Mouse (Mus musculus) lung, postnatal 0 days (tissue): ENCODE measurements around the gene Dcst2. TPM values are rescaled to one million over a fixed set of nuclear protein-coding genes. Genes with fewer than 3 reads are reported as not detected.

Experiments
- ATAC-seq: fragments of 200-750 bp; cut with Nextera tagmentation; 2 replicates; pipeline ENCODE4 v1.8.0; 2017; ENCODE audit warnings: moderate library complexity
- DNase-seq: peaks from one replicate; pipeline ENCODE4 v3.0.0-alpha.2; 2016; ENCODE audit warnings: low spot score
- H3K27ac ChIP-seq: fragments of 300-500 bp; sonication (generic); 2 replicates; pipeline ENCODE4 v1.5.1; 2014; ENCODE audit warnings: antibody characterized with exemption, mild to moderate bottlenecking, low read length, mixed read lengths
- H3K27me3 ChIP-seq: fragments of 300-500 bp; sonication (generic); replicated peaks from 2 replicates; pipeline ENCODE4 v1.6.1; 2014; ENCODE audit warnings: low read length, mixed read lengths; ENCODE audit not compliant: insufficient read depth
- H3K36me3 ChIP-seq: fragments of 300-500 bp; sonication (generic); 2 replicates; pipeline ENCODE4 v1.6.1; 2014; ENCODE audit warnings: low read length, mixed read lengths; ENCODE audit not compliant: insufficient read depth
- H3K4me1 ChIP-seq: fragments of 300-500 bp; sonication (generic); 2 replicates; pipeline ENCODE4 v1.6.1; 2014; ENCODE audit warnings: antibody characterized with exemption, low read depth, low read length, mixed read lengths; ENCODE audit not compliant: insufficient read depth
- H3K4me2 ChIP-seq: fragments of 300-500 bp; sonication (generic); replicated peaks from 2 replicates; pipeline ENCODE4 v1.6.1; 2014; ENCODE audit warnings: low read depth, mild to moderate bottlenecking, low read length, moderate library complexity, mixed read lengths
- H3K4me3 ChIP-seq: fragments of 300-500 bp; sonication (generic); 2 replicates; pipeline ENCODE4 v1.5.1; 2014; ENCODE audit warnings: low read depth, low read length
- H3K9ac ChIP-seq: fragments of 300-500 bp; sonication (generic); replicated peaks from 2 replicates; pipeline ENCODE4 v1.6.1; 2014; ENCODE audit warnings: low read depth, mild to moderate bottlenecking
- H3K9me3 ChIP-seq: fragments of 300-500 bp; sonication (generic); 2 replicates; pipeline ENCODE4 v1.6.1; 2016; ENCODE audit warnings: low read length, mixed read lengths
- CTCF ChIP-seq: IDR thresholded peaks from 2 replicates; pipeline ENCODE4 v1.5.1; 2016; ENCODE audit warnings: antibody characterized with exemption, mild to moderate bottlenecking
- EP300 ChIP-seq: IDR thresholded peaks from 2 replicates; pipeline ENCODE4 v1.6.1; 2016; ENCODE audit warnings: antibody characterized with exemption, mild to moderate bottlenecking, control low read depth
- WGBS: fragments of 180-500 bp; shearing (Covaris S2); extraction: QIAGEN DNeasy Blood & Tissue Kit; methylation state at CpG from one replicate; pipeline ENCODE4 v1.1.7; 2014; 5-methylcytosine and 5-hydroxymethylcytosine counted together
- polyA plus RNA-seq: library from polyadenylated mRNA; unstranded; fragments of >200 nt; fragmentation: Nextera tagmentation; extraction: Ambion mirVana; gene quantifications from 2 replicates; pipeline ENCODE4 v1.2.1, GENCODE M21; 2015

Dcst2 gene
- polyA plus RNA-seq, 1 experiment from 2014 or later = 0.16 TPM

- Histone ChIP-seq H3K27ac (no peak overlapping the region; the same call in 1 of the 2 replicates), H3K4me1 (no peaks in the 10 kb centered on the region), H3K4me2 (0 out of 2 replicates have a peak overlapping the region, but pooled peaks have one; percentile 22), H3K9ac (no peak overlapping the region), H3K4me3 (no peak overlapping the region), H3K27me3 (no peaks in the 10 kb centered on the region), H3K9me3 (no peaks in the 10 kb centered on the region), H3K36me3 (0 out of 2 replicates have a peak, but pooled peaks cover 7% of the 10 kb centered on the region)
- WGBS = 79% methylated on average over 9 of the region's 10 CpGs
- TF ChIP-seq CTCF = no peak
- TF ChIP-seq EP300 = no peak
- ATAC-seq = no peak
- no peak for DNase-seq
Observed at GRCm38 (mm10) chr3:89346815-89347540, 14.8 kb upstream of the Dcst2 start.

GRCm38 (mm10) chr3:89347916-89348315 is 13.9 kb upstream of the Dcst2 start:
- 72% methylated on average over 1 of the region's 1 CpGs for WGBS
- H3K27ac ChIP-seq = peak overlapping the region; percentile 83; the same call in 1 of the 2 replicates
- peak overlapping the region; percentile 69; the same call in 1 of the 2 replicates for H3K4me3 ChIP-seq
- no peaks in the 10 kb centered on the region for H3K9me3 ChIP-seq
- H3K4me1 ChIP-seq = no peaks in the 10 kb centered on the region
- H3K4me2 ChIP-seq = peak overlapping the region; percentile 94
- peak; percentile 48 for TF ChIP-seq EP300
- no peak for TF ChIP-seq CTCF
- no peak overlapping the region for H3K9ac ChIP-seq
- no peaks in the 10 kb centered on the region for H3K27me3 ChIP-seq
- 0 out of 2 replicates have a peak, but pooled peaks cover 7% of the 10 kb centered on the region for H3K36me3 ChIP-seq
- peak; percentile 60 for DNase-seq
- peak; percentile 31 for ATAC-seq

GRCm38 (mm10) chr3:89348911-89349868 is 12.6 kb upstream of the Dcst2 start:
- no peak for TF ChIP-seq CTCF
- TF ChIP-seq EP300 = peak; percentile 24; the same call in 1 of the 2 replicates
- 0 out of 2 replicates have a peak, but pooled peaks cover 7% of the 10 kb centered on the region for H3K36me3 ChIP-seq
- no peaks in the 10 kb centered on the region for H3K4me1 ChIP-seq
- DNase-seq = peak; percentile 82
- WGBS = 1% methylated on average over 38 of the region's 38 CpGs
- H3K27ac ChIP-seq = peak overlapping the region; percentile 83
- H3K27me3 ChIP-seq = no peaks in the 10 kb centered on the region
- no peaks in the 10 kb centered on the region for H3K9me3 ChIP-seq
- H3K9ac ChIP-seq = peak overlapping the region; percentile 70
- H3K4me3 ChIP-seq = peak overlapping the region; percentile 69
- H3K4me2 ChIP-seq = peak overlapping the region; percentile 94
- peak; percentile 68 for ATAC-seq

GRCm38 (mm10) chr3:89349869-89350501 is 11.8 kb upstream of the Dcst2 start, which contains the start of gene Adam15:
Adam15 (minus strand) TSS chr3:89349996.
- no peaks in the 10 kb centered on the region for H3K4me1 ChIP-seq
- under 1% methylated on average over 58 of the region's 59 CpGs for WGBS

GRCm38 (mm10) chr3:89351271-89351670 is 10.5 kb upstream of the Dcst2 start:
- Histone ChIP-seq H3K27ac (no peak overlapping the region), H3K9me3 (no peaks in the 10 kb centered on the region), H3K27me3 (no peaks in the 10 kb centered on the region), H3K36me3 (no peaks in the 10 kb centered on the region), H3K4me1 (no peaks in the 10 kb centered on the region), H3K4me2 (no peak overlapping the region), H3K9ac (no peak overlapping the region), H3K4me3 (no peak overlapping the region)
- WGBS = 52% methylated on average over 5 of the region's 5 CpGs
- DNase-seq (no peak), ATAC-seq (no peak)
- TF ChIP-seq EP300 (no peak), CTCF (no peak)

More at GRCm38 (mm10) chr3:89349869-89350501, 11.8 kb upstream of the Dcst2 start, which contains the start of gene Adam15:
- peak; percentile 87 for DNase-seq
- peak within 1 kb of the TSS; percentile 70 for H3K9ac ChIP-seq
- peak within 1 kb of the TSS; percentile 69 for H3K4me3 ChIP-seq
- H3K36me3 ChIP-seq = 0 out of 2 replicates have a peak, but pooled peaks cover 3% of the 10 kb centered on the region
- no peaks in the 10 kb centered on the region for H3K9me3 ChIP-seq
- TF ChIP-seq CTCF (no peak), EP300 (no peak)
- H3K4me2 ChIP-seq = peak within 1 kb of the TSS; percentile 94
- peak; percentile 87 for ATAC-seq
- H3K27ac ChIP-seq = peak within 1 kb of the TSS; percentile 83
- H3K27me3 ChIP-seq = no peaks in the 10 kb centered on the region
